Mouse (Mus musculus) MEL (cell line): ENCODE results near the gene Hoxa5. TPM values are rescaled to one million over a fixed set of nuclear protein-coding genes. Genes with fewer than 3 reads are reported as not detected.

Experiments
- DNase-seq: peaks from one replicate; pipeline ENCODE4 v3.0.0; 2011; ENCODE audit warnings: low read depth, low spot score
- H3K27ac ChIP-seq: 2 replicates; pipeline ENCODE4 v1.5.1; 2012; ENCODE audit warnings: low read depth, mild to moderate bottlenecking, control low read depth, low read length, moderate library complexity; ENCODE audit not compliant: control insufficient read depth
- H3K27me3 ChIP-seq, 2 experiments: fragments of 150-350 bp in 1 of 2; sonication (generic) in 1 of 2; 2 replicates each; pipeline ENCODE4 v1.6.1; 2012; ENCODE audit warnings: low read length in 2 of 2, mild to moderate bottlenecking in 2 of 2, improper control_type of control experiment in 1 of 2, moderate library complexity in 1 of 2; ENCODE audit not compliant: insufficient read depth in 2 of 2, control insufficient read depth in 1 of 2
- H3K36me3 ChIP-seq, 2 experiments: 2 replicates each; pipeline ENCODE4 v1.6.1; 2012 to 2014; ENCODE audit warnings: low read length in 2 of 2, improper control_type of control experiment in 1 of 2, inconsistent platforms in 1 of 2, mild to moderate bottlenecking in 1 of 2; ENCODE audit not compliant: insufficient read depth in 2 of 2, control insufficient read depth in 1 of 2
- H3K4me1 ChIP-seq, 2 experiments: fragments of 150-350 bp in 1 of 2; sonication (generic) in 1 of 2; 2 replicates each; pipeline ENCODE4 v1.6.1; 2012; ENCODE audit warnings: low read length in 2 of 2, improper control_type of control experiment in 1 of 2, mild to moderate bottlenecking in 1 of 2; ENCODE audit not compliant: insufficient read depth in 2 of 2, control insufficient read depth in 1 of 2
- H3K4me3 ChIP-seq, 2 experiments: fragments of 150-350 bp in 1 of 2; sonication (generic) in 1 of 2; 2 replicates each; pipeline ENCODE4 v1.5.1; 2012; ENCODE audit warnings: low read depth in 2 of 2, low read length in 2 of 2, mild to moderate bottlenecking in 2 of 2, moderate library complexity in 2 of 2, control low read depth in 1 of 2, improper control_type of control experiment in 1 of 2; ENCODE audit not compliant: control insufficient read depth in 1 of 2, insufficient read depth in 1 of 2
- H3K79me2 ChIP-seq: 2 replicates; pipeline ENCODE4 v1.6.1; 2012; ENCODE audit warnings: mild to moderate bottlenecking, low read length, moderate library complexity; ENCODE audit not compliant: control insufficient read depth, poor library complexity, insufficient read depth
- H3K9ac ChIP-seq: 2 replicates; pipeline ENCODE4 v1.6.1; 2012; ENCODE audit warnings: low read depth, mild to moderate bottlenecking, control low read depth, low read length, moderate library complexity; ENCODE audit not compliant: control insufficient read depth, poor library complexity, severe bottlenecking
- H3K9me3 ChIP-seq: fragments of 150-350 bp; sonication (generic); replicated peaks from 2 replicates; pipeline ENCODE4 v1.6.1; 2012; ENCODE audit warnings: mild to moderate bottlenecking, low read length, improper control_type of control experiment, moderate library complexity; ENCODE audit not compliant: insufficient read depth
- BHLHE40 ChIP-seq: IDR thresholded peaks from 2 replicates; pipeline ENCODE4 v1.6.1; 2012; ENCODE audit warnings: low read depth, mild to moderate bottlenecking, inconsistent platforms, low read length, improper control_type of control experiment, borderline replicate concordance
- CHD2 ChIP-seq: IDR thresholded peaks from 2 replicates; pipeline ENCODE4 v1.6.1; 2011; ENCODE audit warnings: low read length, improper control_type of control experiment
- CTCF ChIP-seq, 3 experiments: IDR thresholded peaks in 2 of 3; conservative IDR thresholded peaks in 1 of 3; 2 replicates each; pipeline ENCODE4 v1.5.1; 2011 to 2012; ENCODE audit warnings: low read length in 3 of 3, low read depth in 2 of 3, mild to moderate bottlenecking in 2 of 3, improper control_type of control experiment in 1 of 3, inconsistent platforms in 1 of 3, mixed read lengths in 1 of 3, moderate library complexity in 1 of 3; ENCODE audit not compliant: control insufficient read depth in 1 of 3, insufficient read depth in 1 of 3, poor library complexity in 1 of 3, severe bottlenecking in 1 of 3
- ELF1 ChIP-seq: IDR thresholded peaks from 2 replicates; pipeline ENCODE4 v1.6.1; 2014; ENCODE audit warnings: low read depth, mild to moderate bottlenecking, inconsistent platforms, low read length, improper control_type of control experiment, moderate library complexity
- ETS1 ChIP-seq: IDR thresholded peaks from 2 replicates; pipeline ENCODE4 v1.6.1; 2012; ENCODE audit warnings: low read depth, mild to moderate bottlenecking, inconsistent platforms, low read length, improper control_type of control experiment, moderate library complexity
- GATA1 ChIP-seq: IDR thresholded peaks from 2 replicates; pipeline ENCODE4 v1.6.1; 2011; ENCODE audit warnings: low read depth, low read length, improper control_type of control experiment
- JUND ChIP-seq: IDR thresholded peaks from 2 replicates; pipeline ENCODE4 v1.6.1; 2011; ENCODE audit warnings: low read depth, mild to moderate bottlenecking, improper control_type of control experiment, low read length
- MAX ChIP-seq: IDR thresholded peaks from 2 replicates; pipeline ENCODE4 v1.6.1; 2011; ENCODE audit warnings: low read length, improper control_type of control experiment
- MAZ ChIP-seq: IDR thresholded peaks from 2 replicates; pipeline ENCODE4 v1.6.1; 2012; ENCODE audit warnings: low read depth, mild to moderate bottlenecking, inconsistent platforms, low read length, improper control_type of control experiment
- MXI1 ChIP-seq: IDR thresholded peaks from 2 replicates; pipeline ENCODE4 v1.6.1; 2011; ENCODE audit warnings: mild to moderate bottlenecking, low read depth, low read length, improper control_type of control experiment
- MYC ChIP-seq: IDR thresholded peaks from 2 replicates; pipeline ENCODE4 v1.6.1; 2011; ENCODE audit warnings: low read depth, mild to moderate bottlenecking, low read length, improper control_type of control experiment, moderate library complexity
- POLR2A ChIP-seq, 2 experiments: IDR thresholded peaks; 2 replicates each; pipeline ENCODE4 v1.6.1; 2011 to 2012; ENCODE audit warnings: low read length in 2 of 2, mild to moderate bottlenecking in 2 of 2, control low read depth in 1 of 2, improper control_type of control experiment in 1 of 2, low read depth in 1 of 2, moderate library complexity in 1 of 2; ENCODE audit not compliant: control insufficient read depth in 1 of 2, insufficient read depth in 1 of 2, poor library complexity in 1 of 2
- POLR2AphosphoS5 ChIP-seq: IDR thresholded peaks from 2 replicates; pipeline ENCODE4 v1.6.1; 2012; ENCODE audit warnings: low read depth, borderline replicate concordance, mild to moderate bottlenecking, inconsistent platforms, low read length, moderate library complexity, mixed read lengths
- RAD21 ChIP-seq: IDR thresholded peaks from 2 replicates; pipeline ENCODE4 v1.6.1; 2011; ENCODE audit warnings: mild to moderate bottlenecking, low read depth, low read length, improper control_type of control experiment
- RCOR1 ChIP-seq: IDR thresholded peaks from 2 replicates; pipeline ENCODE4 v1.6.1; 2012; ENCODE audit warnings: low read depth, mild to moderate bottlenecking, inconsistent platforms, low read length, improper control_type of control experiment
- SMC3 ChIP-seq: IDR thresholded peaks from 2 replicates; pipeline ENCODE4 v1.6.1; 2011; ENCODE audit warnings: low read depth, low read length, improper control_type of control experiment
- USF1 ChIP-seq: IDR thresholded peaks from 2 replicates; pipeline ENCODE4 v1.6.1; 2014; ENCODE audit warnings: low read depth, mild to moderate bottlenecking, inconsistent platforms, low read length, improper control_type of control experiment, moderate library complexity
- USF2 ChIP-seq, 2 experiments: IDR thresholded peaks; 2 replicates each; pipeline ENCODE4 v1.6.1; 2011 to 2012; ENCODE audit warnings: improper control_type of control experiment in 2 of 2, low read length in 2 of 2, borderline replicate concordance in 1 of 2, inconsistent platforms in 1 of 2, low read depth in 1 of 2, mild to moderate bottlenecking in 1 of 2; ENCODE audit not compliant: insufficient read depth in 1 of 2
- ZC3H11A ChIP-seq: IDR thresholded peaks from 2 replicates; pipeline ENCODE4 v1.6.1; 2012; ENCODE audit warnings: low read depth, mild to moderate bottlenecking, inconsistent platforms, low read length, improper control_type of control experiment
- ZKSCAN1 ChIP-seq: IDR thresholded peaks from 2 replicates; pipeline ENCODE4 v1.6.1; 2012; ENCODE audit warnings: low read depth, mild to moderate bottlenecking, inconsistent platforms, low read length, improper control_type of control experiment, moderate library complexity
- ZMIZ1 ChIP-seq: IDR thresholded peaks from 2 replicates; pipeline ENCODE4 v1.6.1; 2012; ENCODE audit warnings: low read depth, mild to moderate bottlenecking, inconsistent platforms, low read length, improper control_type of control experiment, moderate library complexity
- ZNF384 ChIP-seq: IDR thresholded peaks from 2 replicates; pipeline ENCODE4 v1.6.1; 2012; ENCODE audit warnings: low read depth, mild to moderate bottlenecking, inconsistent platforms, low read length, improper control_type of control experiment
- polyA plus RNA-seq, 2 experiments: library from polyadenylated mRNA; stranded (reverse) in 1 of 2; unstranded in 1 of 2; fragments of >175 nt in 1 of 2; fragments of >200 nt in 1 of 2; gene quantifications; 2 replicates each; pipeline versions ENCODE4 v1.2.1 to v1.2.4; 2012; ENCODE audit warnings: low replicate concordance in 2 of 2, low read depth in 1 of 2; ENCODE audit not compliant: insufficient read length in 2 of 2, insufficient read depth in 1 of 2, missing spikeins in 1 of 2
- total RNA-seq: library from RNA; depleted of rRNA; stranded (reverse); fragments of 300-350 nt; gene quantifications from 2 replicates; pipeline ENCODE4 v1.2.3, GENCODE M21; 2012

The Hoxa5 gene
- total and polyA plus RNA-seq, 3 experiments = not detected

DNA sequence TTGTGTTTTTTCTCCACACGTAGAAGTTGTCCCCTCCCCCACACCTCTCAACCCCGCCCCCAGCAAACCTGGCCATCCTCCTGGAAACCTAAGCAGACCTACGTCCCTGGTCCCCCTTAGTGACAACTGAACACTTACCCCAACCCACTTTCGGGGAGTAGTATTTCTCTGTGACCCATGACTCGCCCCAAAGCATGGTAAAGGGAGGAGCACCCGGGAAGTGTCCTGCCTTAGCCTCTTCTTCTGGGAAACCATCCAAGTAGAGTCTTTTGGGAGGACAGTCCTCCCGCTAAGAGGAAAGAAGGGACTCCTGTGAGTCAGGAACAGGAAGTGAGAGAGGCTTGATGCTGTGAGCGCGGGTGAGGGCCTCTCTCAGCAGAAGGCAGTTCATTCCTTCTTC is 44.4 kb downstream of the Hoxa5 start:
- Histone ChIP-seq H3K36me3 (no peaks in the 10 kb centered on the region), H3K79me2 (no peaks in the 10 kb centered on the region)
- no peak for TF ChIP-seq ZMIZ1
- TF ChIP-seq ELF1 = no peak
- TF ChIP-seq CTCF (IDR thresholded peaks at IDR 0.05 in 2 of 3, conservative IDR thresholded peaks at IDR 0.05 in 1 of 3; ENCODE audit: control insufficient read depth in 1 of 3, insufficient read depth in 1 of 3, low read depth in 2 of 3, low read length in 3 of 3, poor library complexity in 1 of 3, severe bottlenecking in 1 of 3) = no peak
- no peak for TF ChIP-seq JUND
- TF ChIP-seq ETS1 = no peak
- no peak for TF ChIP-seq BHLHE40
- TF ChIP-seq POLR2AphosphoS5 = no peak
- TF ChIP-seq SMC3 = no peak
- no peak for TF ChIP-seq ZKSCAN1
- no peak for TF ChIP-seq CHD2
- no peak for TF ChIP-seq ZNF384
- TF ChIP-seq MAX = no peak
- TF ChIP-seq ZC3H11A = no peak
- TF ChIP-seq USF2 (IDR thresholded peaks at IDR 0.05; ENCODE audit: borderline replicate concordance in 1 of 2, insufficient read depth in 1 of 2, low read depth in 1 of 2, low read length in 2 of 2) = no peak
- TF ChIP-seq MAZ = no peak
- TF ChIP-seq USF1 = no peak
- TF ChIP-seq, all 39 proteins: peak for 0
- no peaks in the 10 kb centered on the region for H3K4me1 ChIP-seq
- no peak overlapping the region for H3K9ac ChIP-seq
- H3K4me3 ChIP-seq = no peak overlapping the region
- no peak overlapping the region for H3K27ac ChIP-seq
- H3K9me3 ChIP-seq = no peaks in the 10 kb centered on the region
- H3K27me3 ChIP-seq = no peaks in the 10 kb centered on the region
- no peak for DNase-seq

- no peaks in the 10 kb centered on the region for H3K36me3 ChIP-seq
- no peaks in the 10 kb centered on the region for H3K9me3 ChIP-seq
- H3K27ac ChIP-seq = no peak overlapping the region
- DNase-seq = no peak
- H3K79me2 ChIP-seq = no peaks in the 10 kb centered on the region
- H3K4me1 ChIP-seq = no peaks in the 10 kb centered on the region
- no peak overlapping the region for H3K9ac ChIP-seq
- no peak overlapping the region for H3K4me3 ChIP-seq
- H3K27me3 ChIP-seq = no peaks in the 10 kb centered on the region
- TF ChIP-seq ELF1 (no peak), POLR2A (IDR thresholded peaks at IDR 0.05; ENCODE audit: control insufficient read depth in 1 of 2, insufficient read depth in 1 of 2, low read depth in 1 of 2, low read length in 2 of 2, poor library complexity in 1 of 2) (no peak), BHLHE40 (no peak), ZMIZ1 (no peak), MYC (no peak), RCOR1 (no peak), ZNF384 (no peak), JUND (no peak), GATA1 (no peak), RAD21 (no peak), ZKSCAN1 (no peak), MXI1 (no peak), POLR2AphosphoS5 (no peak)
These were observed 45.1 kb downstream of the Hoxa5 start for GRCm38 (mm10) chr6:52159164-52159761.
